Comparison of ENCODE assay signal across 25 mouse cellular contexts in genomic region chr4:117934081-117934480, GRCm38 (mm10). TPM values are rescaled to one million over a fixed set of nuclear protein-coding genes. Genes with fewer than 3 reads are reported as not detected.
"Had no signal": no experiment of that assay in that cellular context is flagged by ENCODE, and none has a peak within 500 bp of the region (broad histone marks: within the 10 kb centered on the region; RNA-seq: fewer than 3 reads in every experiment).

No protein-coding gene starts in this region.

- DNase-seq: gastrocnemius, adult 2 months; gastrocnemius, postnatal 10 days; gastrocnemius, postnatal 25 days; heart, adult 18-20 months; heart, postnatal 10 days; heart, postnatal 4 days; kidney, adult 11 months; kidney, adult 2 months; kidney, postnatal 10 days; kidney, postnatal 25 days; kidney, postnatal 4 days; layer of hippocampus, postnatal 36 days; left cerebral cortex, postnatal 4 days had no signal

- H3K4me3 ChIP-seq: gastrocnemius, adult 2 months; heart, embryonic 10.5 days; heart, embryonic 12.5 days; hindbrain, embryonic 13.5 days; hindbrain, embryonic 15.5 days; layer of hippocampus, adult 2 months; limb, embryonic 13.5 days; limb, embryonic 15.5 days; liver, embryonic 12.5 days had no signal

- H3K27ac ChIP-seq: gastrocnemius, adult 2 months; heart, embryonic 10.5 days; hindbrain, embryonic 13.5 days; hindbrain, embryonic 15.5 days; hindbrain, postnatal 0 days; layer of hippocampus, adult 2 months; limb, embryonic 13.5 days; limb, embryonic 15.5 days; liver, embryonic 12.5 days; liver, embryonic 14.5 days had no signal

RNA-seq across cellular contexts. Expression of gene Artn, which starts 4.5 kb away (rescaled TPM):
- total RNA-seq: granulocyte monocyte progenitor cell, adult 5-6 weeks; liver, adult 2 months had no signal

RNA-seq across cellular contexts. Expression of gene B4galt2, which starts 50.8 kb away (rescaled TPM):
- total RNA-seq: granulocyte monocyte progenitor cell, adult 5-6 weeks had no signal
